Mouse (Mus musculus): ENCODE results near the gene Cdk4.

The Cdk4 gene

GRCm38 (mm10) chr10:127063239-127063872, at the start of gene Cdk4:
Gene Cdk4 (plus strand): TSS chr10:127063534.
- peak; percentile 99 for DNase-seq

GRCm38 (mm10) chr10:127016488-127016887, 46.8 kb upstream of the Cdk4 start:
- DNase-seq = no peak

- DNase-seq = no peak
These were observed 46.3 kb upstream of the Cdk4 start for GRCm38 (mm10) chr10:127017071-127017470.

- DNase-seq = no peak
These were observed 44.9 kb upstream of the Cdk4 start for GRCm38 (mm10) chr10:127018422-127018821.

GRCm38 (mm10) chr10:127030336-127031296, 32.7 kb upstream of the Cdk4 start, which contains the start of gene Tsfm:
Gene Tsfm (minus strand): TSS chr10:127030840.
- DNase-seq = peak; percentile 91

GRCm38 (mm10) chr10:127033301-127033741, 30.0 kb upstream of the Cdk4 start:
- DNase-seq = no peak

- no peak for DNase-seq
These were observed 27.1 kb upstream of the Cdk4 start for GRCm38 (mm10) chr10:127036273-127036672.

GRCm38 (mm10) chr10:127037641-127038040, 25.7 kb upstream of the Cdk4 start:
- no peak for DNase-seq

GRCm38 (mm10) chr10:127040569-127041214, 22.6 kb upstream of the Cdk4 start:
- DNase-seq = peak; percentile 49

GRCm38 (mm10) chr10:127041274-127041766, 22.0 kb upstream of the Cdk4 start, which contains the start of the genes Mettl1 and Eef1akmt3:
Gene Mettl1 (plus strand): TSS chr10:127041414.
Gene Eef1akmt3 (minus strand): TSS chr10:127041513.
- DNase-seq = peak; percentile 60

- peak; percentile 92 for DNase-seq
These were observed 21.5 kb upstream of the Cdk4 start for GRCm38 (mm10) chr10:127041774-127042338.

GRCm38 (mm10) chr10:127042468-127043115, 20.7 kb upstream of the Cdk4 start:
- DNase-seq = no peak

- DNase-seq = no peak
These were observed 20.1 kb upstream of the Cdk4 start for GRCm38 (mm10) chr10:127043187-127043586.

GRCm38 (mm10) chr10:127047954-127048353, 15.4 kb upstream of the Cdk4 start, which contains the start of gene Cyp27b1:
Gene Cyp27b1 (plus strand): TSS chr10:127048250.
- no peak for DNase-seq

GRCm38 (mm10) chr10:127048608-127049394, 14.5 kb upstream of the Cdk4 start:
- no peak for DNase-seq

- no peak for DNase-seq
These were observed 13.8 kb upstream of the Cdk4 start for GRCm38 (mm10) chr10:127049395-127050118.

GRCm38 (mm10) chr10:127050119-127050474, 13.2 kb upstream of the Cdk4 start:
- no peak for DNase-seq

GRCm38 (mm10) chr10:127054646-127055045, 8.7 kb upstream of the Cdk4 start:
- DNase-seq = no peak

GRCm38 (mm10) chr10:127055406-127055805, 7.9 kb upstream of the Cdk4 start:
- DNase-seq = no peak

- DNase-seq = no peak
These were observed 6.8 kb upstream of the Cdk4 start for GRCm38 (mm10) chr10:127056490-127056889.
